Mouse (Mus musculus): ENCODE measurements around the gene Wdr61.

Gene Wdr61

GRCm38 (mm10) chr9:54733921-54734638, at the start of gene Wdr61:
TSS of gene Wdr61 (minus strand) at chr9:54734519.
- peak; percentile 98 for DNase-seq

- DNase-seq: no peak
Observed at GRCm38 (mm10) chr9:54784003-54784402, 49.7 kb upstream of the Wdr61 start.

- DNase-seq: no peak
Observed at GRCm38 (mm10) chr9:54782504-54782903, 48.2 kb upstream of the Wdr61 start.

- no peak for DNase-seq
Observed at GRCm38 (mm10) chr9:54779280-54779679, 45.0 kb upstream of the Wdr61 start.

GRCm38 (mm10) chr9:54776451-54776982, 42.2 kb upstream of the Wdr61 start:
- DNase-seq: no peak

GRCm38 (mm10) chr9:54770140-54770780, 35.9 kb upstream of the Wdr61 start:
- DNase-seq: no peak

- no peak for DNase-seq
Observed at GRCm38 (mm10) chr9:54765336-54766085, 31.2 kb upstream of the Wdr61 start.

- DNase-seq: no peak
Observed at GRCm38 (mm10) chr9:54764561-54765217, 30.4 kb upstream of the Wdr61 start, which contains the start of gene Crabp1. TSS of gene Crabp1 (plus strand) at chr9:54764748.

- no peak for DNase-seq
Observed at GRCm38 (mm10) chr9:54764091-54764490, 29.8 kb upstream of the Wdr61 start.

- DNase-seq: peak; percentile 10
Observed at GRCm38 (mm10) chr9:54759592-54759991, 25.3 kb upstream of the Wdr61 start.

GRCm38 (mm10) chr9:54752944-54753295, 18.6 kb upstream of the Wdr61 start:
- no peak for DNase-seq

- no peak for DNase-seq
Observed at GRCm38 (mm10) chr9:54752201-54752943, 18.1 kb upstream of the Wdr61 start.

- no peak for DNase-seq
Observed at GRCm38 (mm10) chr9:54751684-54752083, 17.4 kb upstream of the Wdr61 start.

- DNase-seq: no peak
Observed at GRCm38 (mm10) chr9:54750215-54750981, 16.1 kb upstream of the Wdr61 start.

- no peak for DNase-seq
Observed at GRCm38 (mm10) chr9:54745740-54746370, 11.5 kb upstream of the Wdr61 start.

- no peak for DNase-seq
Observed at GRCm38 (mm10) chr9:54743891-54744290, 9.6 kb upstream of the Wdr61 start.

GRCm38 (mm10) chr9:54738376-54738775, 4.1 kb upstream of the Wdr61 start:
- peak; percentile 33 for DNase-seq

- peak; percentile 47 for DNase-seq
Observed at GRCm38 (mm10) chr9:54736284-54736701, 2.0 kb upstream of the Wdr61 start.

GRCm38 (mm10) chr9:54734639-54735252, 427 bp upstream of the Wdr61 start:
- DNase-seq: no peak

GRCm38 (mm10) chr9:54732122-54732521, 2.2 kb downstream of the Wdr61 start:
- DNase-seq: no peak
